In the genomic region with DNA sequence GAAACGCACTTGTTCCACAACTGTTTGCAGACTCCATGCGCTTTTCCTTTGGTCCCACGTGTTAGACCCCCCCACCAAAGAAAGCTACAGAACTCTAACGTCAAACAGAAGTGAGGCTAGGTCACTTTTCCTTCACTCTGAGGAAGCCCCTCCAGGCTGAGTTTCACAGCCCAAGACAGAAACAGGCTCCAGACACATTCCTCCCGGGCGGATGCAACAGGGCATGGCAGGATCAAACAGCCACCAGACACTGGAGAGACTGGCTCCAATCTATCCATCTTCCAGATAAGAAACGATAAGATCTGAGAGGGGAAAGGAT, we compare ENCODE assay signal across 8 mouse cellular contexts.
A peak's percentile ranks its signal among the peaks of the same experiment; 100 is the strongest.
DNase-seq lines count a peak whose midpoint lies in the region; ATAC-seq and TF ChIP-seq lines count a peak whose summit lies in the region.

No protein-coding gene starts in this region.

- peak overlapping the region; percentile 82 for H3K9ac ChIP-seq in forebrain, embryonic 13.5 days
- no peak overlapping the region for H3K9ac ChIP-seq in intestine, embryonic 15.5 days

- peak overlapping the region; percentile 82 for H3K4me3 ChIP-seq in gastrocnemius, adult 2 months
- peak overlapping the region; percentile 46 for H3K4me3 ChIP-seq in forebrain, embryonic 13.5 days
- H3K4me3 ChIP-seq in intestine, embryonic 15.5 days (replicated peaks) = peak overlapping the region; percentile 65; the same call in 1 of the 2 replicates

- H3K4me2 ChIP-seq in forebrain, embryonic 13.5 days = peak overlapping the region; percentile 66
- peak overlapping the region; percentile 92 for H3K4me2 ChIP-seq in intestine, embryonic 15.5 days (replicated peaks)

- no peak for ATAC-seq in forebrain, embryonic 13.5 days
- peak; percentile 5; the same call in 1 of the 2 replicates for ATAC-seq in intestine, embryonic 15.5 days
- ATAC-seq in activated CD4-positive, CD25-positive, alpha-beta regulatory T cell, adult 4 months = no peak
- ATAC-seq in erythroblast, adult 5-6 weeks (replicated peaks; ENCODE audit: low FRiP score, poor library complexity, severe bottlenecking) = no peak

- H3K36me3 ChIP-seq in forebrain, embryonic 13.5 days (ENCODE audit: poor library complexity, severe bottlenecking) = no peaks in the 10 kb centered on the region
- H3K36me3 ChIP-seq in intestine, embryonic 15.5 days = no peaks in the 10 kb centered on the region

- no peaks in the 10 kb centered on the region for H3K9me3 ChIP-seq in forebrain, embryonic 13.5 days (replicated peaks)
- no peaks in the 10 kb centered on the region for H3K9me3 ChIP-seq in intestine, embryonic 15.5 days

- H3K4me1 ChIP-seq in forebrain, embryonic 13.5 days = peaks cover 65% of the 10 kb centered on the region
- H3K4me1 ChIP-seq in intestine, embryonic 15.5 days (replicated peaks) = peaks cover 29% of the 10 kb centered on the region

- DNase-seq in gastrocnemius, adult 2 months = no peak
- no peak for DNase-seq in gastrocnemius, adult 18-20 months (ENCODE audit: low spot score)
- peak; percentile 54 for DNase-seq in adrenal gland, postnatal 10 days
- DNase-seq in mesoderm, embryonic 11.5 days (ENCODE audit: low read depth, low spot score) = peak; percentile 81

- no peak for TF ChIP-seq CTCF in gastrocnemius, adult 2 months (IDR thresholded peaks at IDR 0.05)

- peak overlapping the region; percentile 88 for H3K27ac ChIP-seq in gastrocnemius, adult 2 months
- peak overlapping the region; percentile 98 for H3K27ac ChIP-seq in forebrain, embryonic 13.5 days
- peak overlapping the region; percentile 96 for H3K27ac ChIP-seq in intestine, embryonic 15.5 days

- 0% methylated on average over 7 of the region's 7 CpGs for WGBS in forebrain, embryonic 13.5 days
- WGBS in intestine, embryonic 15.5 days = 2% methylated on average over 7 of the region's 7 CpGs

- H3K27me3 ChIP-seq in forebrain, embryonic 13.5 days = peaks cover 3% of the 10 kb centered on the region; the same call in 1 of the 2 replicates
- no peaks in the 10 kb centered on the region for H3K27me3 ChIP-seq in intestine, embryonic 15.5 days (replicated peaks)

- intact Hi-C loops in gastrocnemius, adult 2 months (cut with DNase I) = loop anchor here (2.0 to 5.0 kb wide), 2 partner anchors 41 to 138 kb away; no protein-coding TSS in a partner anchor

Comparison
In these comparisons a context has a peak if more than half of its experiments do, and no peak if none do; other contexts are left out.
1. DNase-seq: peak in adrenal gland, postnatal 10 days (single experiment) and mesoderm, embryonic 11.5 days (single experiment); none in gastrocnemius, adult 2 months (single experiment) and gastrocnemius, adult 18-20 months (single experiment).
2. Peak in every context shown above with its lines, with median percentiles within 50 percentile points of each other: H3K27ac ChIP-seq and H3K4me3 ChIP-seq.